Mouse (Mus musculus) lung, embryonic 15.5 days (tissue): Measurements from ENCODE around the gene Crygn. TPM values are rescaled to one million over a fixed set of nuclear protein-coding genes. Genes with fewer than 3 reads are reported as not detected.

Source experiments
- polyA plus RNA-seq: library from polyadenylated mRNA; unstranded; fragments of >200 nt; fragmentation: Nextera tagmentation; extraction: Ambion mirVana; gene quantifications from 2 replicates; pipeline ENCODE4 v1.2.1, GENCODE M21; 2015

Gene Crygn
- polyA plus RNA-seq, 1 experiment from 2014 or later = 2.2 TPM

Other genes starting within 250 kb of the Crygn start
- not detected in 2 replicates for gene Gbx1, start 230.8 kb downstream of the Crygn start, polyA plus RNA-seq
- 0.36 and 0.59 TPM in 2 replicates for gene Asb10, start 217.0 kb downstream of the Crygn start, polyA plus RNA-seq
- gene 4931409K22Rik, start 201.2 kb downstream of the Crygn start, polyA plus RNA-seq = not detected in 2 replicates
- gene Abcf2, start 180.5 kb downstream of the Crygn start, polyA plus RNA-seq = 108 and 110 TPM in 2 replicates
- gene Chpf2, start 171.3 kb downstream of the Crygn start, polyA plus RNA-seq = 21.7 and 21.8 TPM in 2 replicates
- gene Smarcd3, start 133.6 kb downstream of the Crygn start, polyA plus RNA-seq = 28.5 and 29.7 TPM in 2 replicates
- 33.5 and 33.9 TPM in 2 replicates for gene Nub1, start 72.5 kb downstream of the Crygn start, polyA plus RNA-seq
- gene Wdr86, start 27.3 kb downstream of the Crygn start, polyA plus RNA-seq = 36.3 and 37.2 TPM in 2 replicates
- 201 and 202 TPM in 2 replicates for gene Rheb, start 84.6 kb upstream of the Crygn start, polyA plus RNA-seq